Mouse (Mus musculus): ENCODE measurements around the gene Akap14.

DNA sequence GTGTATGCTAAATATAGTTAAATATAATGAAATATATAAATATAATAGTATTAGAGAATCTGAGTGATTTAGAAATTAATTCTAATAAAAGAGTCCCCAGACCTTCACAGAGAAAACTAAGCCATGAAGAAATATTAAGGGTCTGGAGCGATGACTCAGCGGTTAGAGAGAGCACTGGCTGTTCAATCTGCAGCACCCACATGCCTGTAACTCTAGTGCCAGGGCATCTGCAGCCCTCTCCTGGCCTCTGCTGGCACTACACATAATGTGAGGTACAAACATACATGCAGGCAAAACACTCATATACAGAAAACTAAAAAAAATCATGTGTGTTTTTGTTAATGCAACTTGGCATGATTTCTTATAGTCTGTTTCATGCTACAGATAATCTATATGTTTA lies 23.7 kb downstream of the Akap14 start:
- TF ChIP-seq GATA1 (IDR thresholded peaks at IDR 0.05; ENCODE audit: borderline replicate concordance, low read length), result no peak
- TF ChIP-seq FLI1 (IDR thresholded peaks at IDR 0.05; ENCODE audit: low read length), result no peak
